Mouse (Mus musculus) hindbrain, postnatal 0 days (tissue): Measurements from ENCODE around the gene Gstt3. TPM values are rescaled to one million over a fixed set of nuclear protein-coding genes. Genes with fewer than 3 reads are reported as not detected.

Source experiments
- ATAC-seq: fragments of 200-750 bp; cut with Nextera tagmentation; 2 replicates; pipeline ENCODE4 v1.8.0; 2017; ENCODE audit warnings: mild to moderate bottlenecking, moderate TSS enrichment, moderate library complexity
- DNase-seq: peaks from one replicate; pipeline ENCODE4 v3.0.0-alpha.2; 2015; ENCODE audit warnings: low spot score
- H3K27ac ChIP-seq: fragments of 300-500 bp; sonication (generic); 2 replicates; pipeline ENCODE4 v1.5.1; 2014; ENCODE audit warnings: mild to moderate bottlenecking
- H3K27me3 ChIP-seq: fragments of 300-500 bp; sonication (generic); 2 replicates; pipeline ENCODE4 v1.6.1; 2014; ENCODE audit warnings: low read length, mixed read lengths; ENCODE audit not compliant: insufficient read depth
- H3K36me3 ChIP-seq: fragments of 300-500 bp; sonication (generic); 2 replicates; pipeline ENCODE4 v1.6.1; 2014; ENCODE audit warnings: low read length, mixed read lengths; ENCODE audit not compliant: insufficient read depth
- H3K4me1 ChIP-seq: fragments of 300-500 bp; sonication (generic); 2 replicates; pipeline ENCODE4 v1.6.1; 2014; ENCODE audit warnings: antibody characterized with exemption, low read length, mixed read lengths; ENCODE audit not compliant: insufficient read depth
- H3K4me2 ChIP-seq: fragments of 300-500 bp; sonication (generic); 2 replicates; pipeline ENCODE4 v1.6.1; 2014; ENCODE audit warnings: low read depth, mild to moderate bottlenecking, low read length, moderate library complexity, mixed read lengths
- H3K4me3 ChIP-seq: fragments of 300-500 bp; sonication (generic); 2 replicates; pipeline ENCODE4 v1.5.1; 2014; ENCODE audit warnings: low read length
- H3K9ac ChIP-seq: fragments of 300-500 bp; sonication (generic); replicated peaks from 2 replicates; pipeline ENCODE4 v1.6.1; 2014; ENCODE audit warnings: mild to moderate bottlenecking, low read length, moderate library complexity, mixed read lengths
- H3K9me3 ChIP-seq: fragments of 300-500 bp; sonication (generic); 2 replicates; pipeline ENCODE4 v1.6.1; 2016; ENCODE audit warnings: low read length, mixed read lengths
- CTCF ChIP-seq: IDR thresholded peaks from 2 replicates; pipeline ENCODE4 v1.5.1; 2016; ENCODE audit warnings: antibody characterized with exemption, control low read depth, low read depth
- WGBS: fragments of 180-500 bp; shearing (Covaris S2); extraction: QIAGEN DNeasy Blood & Tissue Kit; methylation state at CpG from one replicate; pipeline ENCODE4 v1.1.7; 2014; 5-methylcytosine and 5-hydroxymethylcytosine counted together
- polyA plus RNA-seq: library from polyadenylated mRNA; unstranded; fragments of >200 nt; fragmentation: Nextera tagmentation; extraction: Ambion mirVana; gene quantifications from 2 replicates; pipeline ENCODE4 v1.2.1, GENCODE M21; 2015
- total RNA-seq: library from RNA; depleted of rRNA; stranded (reverse); fragments of >200 nt; gene quantifications from 2 replicates; pipeline ENCODE4 v1.2.3, GENCODE M21; 2014; rRNA removed

Gene Gstt3
- 1.8 and 3.2 TPM in 2 replicates for total RNA-seq
- polyA plus RNA-seq = 2.8 and 4.2 TPM in 2 replicates

GRCm38 (mm10) chr10:75780769-75781578, at the start of gene Gstt3, which contains the start of gene Gm20441:
Gene Gstt3, minus strand, starts transcription at chr10:75781414.
Gene Gm20441, minus strand, starts transcription at chr10:75780954.
- DNase-seq (peak; percentile 42), ATAC-seq (0 out of 2 replicates have a peak, but pooled peaks have one; percentile 62)
- H3K9me3 ChIP-seq = no peaks in the 10 kb centered on the region
- no peak within 1 kb of the TSS for H3K27ac ChIP-seq
- H3K4me1 ChIP-seq = peaks cover 8% of the 10 kb centered on the region; the same call in 1 of the 2 replicates
- peak within 1 kb of the TSS; percentile 41 for H3K4me3 ChIP-seq
- H3K36me3 ChIP-seq = no peaks in the 10 kb centered on the region
- H3K4me2 ChIP-seq = peak within 1 kb of the TSS; percentile 90
- TF ChIP-seq CTCF = no peak
- peaks cover 18% of the 10 kb centered on the region; the same call in 1 of the 2 replicates for H3K27me3 ChIP-seq
- H3K9ac ChIP-seq = peak within 1 kb of the TSS; percentile 40
- under 1% methylated on average over 28 of the region's 28 CpGs for WGBS

- Histone ChIP-seq H3K4me3 (no peak overlapping the region), H3K9ac (no peak overlapping the region), H3K4me1 (peaks cover 13% of the 10 kb centered on the region; the same call in 1 of the 2 replicates), H3K36me3 (no peaks in the 10 kb centered on the region), H3K27ac (no peak overlapping the region), H3K9me3 (no peaks in the 10 kb centered on the region), H3K4me2 (no peak overlapping the region), H3K27me3 (no peaks in the 10 kb centered on the region)
- TF ChIP-seq CTCF = no peak
- DNase-seq = no peak
- ATAC-seq = no peak
- 95% methylated on average over 2 of the region's 2 CpGs for WGBS
These were observed 49.1 kb upstream of the Gstt3 start for GRCm38 (mm10) chr10:75830275-75830670.

GRCm38 (mm10) chr10:75829529-75830274, 48.5 kb upstream of the Gstt3 start:
- no peak overlapping the region for H3K4me3 ChIP-seq
- H3K27me3 ChIP-seq = no peaks in the 10 kb centered on the region
- H3K9ac ChIP-seq = no peak overlapping the region
- ATAC-seq (no peak), DNase-seq (no peak)
- peaks cover 13% of the 10 kb centered on the region; the same call in 1 of the 2 replicates for H3K4me1 ChIP-seq
- no peak for TF ChIP-seq CTCF
- no peak overlapping the region for H3K27ac ChIP-seq
- H3K4me2 ChIP-seq = no peak overlapping the region
- H3K36me3 ChIP-seq = no peaks in the 10 kb centered on the region
- no peaks in the 10 kb centered on the region for H3K9me3 ChIP-seq
- WGBS = 95% methylated on average over 2 of the region's 2 CpGs

GRCm38 (mm10) chr10:75828500-75828931, 47.3 kb upstream of the Gstt3 start:
- DNase-seq = peak; percentile 82
- no peak overlapping the region for H3K4me3 ChIP-seq
- H3K27ac ChIP-seq = no peak overlapping the region
- H3K27me3 ChIP-seq = no peaks in the 10 kb centered on the region
- H3K9ac ChIP-seq = no peak overlapping the region
- H3K36me3 ChIP-seq = no peaks in the 10 kb centered on the region
- no peak overlapping the region for H3K4me2 ChIP-seq
- H3K9me3 ChIP-seq = no peaks in the 10 kb centered on the region
- peak; percentile 84 for ATAC-seq
- no peak for TF ChIP-seq CTCF
- H3K4me1 ChIP-seq = peaks cover 3% of the 10 kb centered on the region; the same call in 1 of the 2 replicates

DNA sequence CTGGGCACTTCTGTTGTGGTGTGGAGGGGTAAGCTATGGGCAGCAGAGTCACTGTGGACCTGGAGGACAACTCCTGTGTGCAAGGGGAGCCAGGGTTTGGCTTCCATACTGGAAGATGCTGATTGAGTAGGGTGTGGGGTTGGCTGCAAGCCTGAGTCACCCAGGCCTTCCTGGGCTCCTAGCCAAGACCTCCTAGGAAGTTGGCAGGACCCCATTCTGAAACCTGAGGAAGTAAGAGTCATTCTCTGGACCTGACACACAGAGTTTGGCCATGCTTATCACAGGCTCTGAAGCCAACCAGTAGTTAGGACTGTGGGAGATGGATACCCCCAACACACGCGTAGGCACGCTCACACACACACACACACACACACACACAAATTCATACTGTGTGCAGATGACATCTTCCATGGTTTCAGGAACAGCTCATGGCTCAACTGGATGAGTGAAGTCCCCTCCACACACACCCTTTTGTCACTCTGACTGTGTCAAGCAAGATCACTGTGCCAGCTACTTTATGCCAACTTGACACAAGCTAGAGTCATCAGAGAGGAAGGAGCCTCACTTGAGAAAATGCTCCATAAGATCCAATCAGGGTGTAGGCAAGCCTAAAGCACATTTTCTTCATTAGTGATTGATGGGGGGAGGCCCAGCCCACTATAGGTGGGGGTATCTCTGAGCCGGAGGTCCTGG, 46.6 kb upstream of the Gstt3 start:
- Histone ChIP-seq H3K4me1 (no peaks in the 10 kb centered on the region), H3K9ac (no peak overlapping the region), H3K27ac (no peak overlapping the region), H3K4me2 (no peak overlapping the region), H3K9me3 (no peaks in the 10 kb centered on the region), H3K36me3 (no peaks in the 10 kb centered on the region), H3K4me3 (no peak overlapping the region), H3K27me3 (no peaks in the 10 kb centered on the region)
- peak; percentile 53 for DNase-seq
- WGBS = 77% methylated on average over 4 of the region's 4 CpGs
- no peak for ATAC-seq
- TF ChIP-seq CTCF = no peak

- TF ChIP-seq CTCF = no peak
- Histone ChIP-seq H3K9me3 (no peaks in the 10 kb centered on the region), H3K27me3 (no peaks in the 10 kb centered on the region), H3K4me1 (no peaks in the 10 kb centered on the region), H3K27ac (no peak overlapping the region), H3K4me2 (no peak overlapping the region), H3K4me3 (no peak overlapping the region), H3K9ac (no peak overlapping the region), H3K36me3 (no peaks in the 10 kb centered on the region)
- WGBS = 83% methylated on average over 4 of the region's 4 CpGs
- DNase-seq (no peak), ATAC-seq (no peak)
These were observed 43.3 kb upstream of the Gstt3 start for GRCm38 (mm10) chr10:75824530-75824929.
